Mouse (Mus musculus): ENCODE results near the gene Ap1g2.

The Ap1g2 gene

GRCm38 (mm10) chr14:55055167-55055834, 51.1 kb downstream of the Ap1g2 start:
- no peak for DNase-seq (ENCODE audit: low spot score)

- DNase-seq (ENCODE audit: low spot score), result no peak
Observed at GRCm38 (mm10) chr14:55054191-55054749, 52.1 kb downstream of the Ap1g2 start.

DNA sequence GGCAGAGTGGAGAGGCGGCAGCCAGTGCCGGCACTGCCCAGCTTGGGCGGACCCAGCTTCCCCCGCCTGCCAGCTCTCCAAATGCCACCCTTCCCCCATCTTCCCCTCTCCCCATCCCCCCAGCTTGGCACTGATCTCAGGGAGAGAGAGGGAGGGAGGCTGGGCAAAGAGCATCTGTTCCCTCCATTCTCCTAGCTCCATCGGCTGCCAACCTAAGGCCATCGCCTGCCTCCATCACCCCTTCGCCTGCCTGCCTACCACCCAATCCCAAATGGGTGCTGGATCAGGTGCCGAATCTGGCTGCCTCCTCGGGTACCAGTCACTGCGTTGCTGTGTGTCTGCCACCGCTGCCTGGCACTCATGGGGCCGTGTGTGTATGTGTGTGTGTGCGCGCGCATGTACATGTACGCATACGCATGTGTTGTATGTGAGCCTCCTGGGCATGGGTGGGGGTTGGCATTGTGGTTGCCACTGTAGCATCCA, 52.6 kb downstream of the Ap1g2 start:
- no peak for DNase-seq (ENCODE audit: low spot score)

- no peak for DNase-seq (ENCODE audit: low spot score)
Observed at GRCm38 (mm10) chr14:55053050-55053449, 53.3 kb downstream of the Ap1g2 start.

DNA sequence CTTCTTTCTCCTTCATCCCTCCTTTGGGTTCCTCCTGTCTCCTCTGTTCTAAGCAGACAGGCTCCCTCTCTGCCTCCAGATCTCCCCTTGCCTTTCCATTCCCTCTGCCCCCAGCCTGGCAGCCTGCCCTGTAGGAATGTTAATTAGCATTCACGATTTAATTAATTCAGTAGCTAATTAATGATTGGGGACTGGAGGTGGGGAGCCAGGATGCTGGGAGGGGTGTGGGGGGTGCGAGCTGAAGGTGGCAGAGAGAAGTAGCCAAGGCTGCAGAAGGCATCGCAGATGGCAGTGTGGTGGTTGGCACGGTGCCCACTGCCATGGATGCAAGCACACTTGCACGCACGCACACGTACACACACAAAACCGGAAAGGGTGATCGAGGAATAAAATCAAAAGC, 53.9 kb downstream of the Ap1g2 start:
- no peak for DNase-seq (ENCODE audit: low spot score)
